Comparison of ENCODE assay signal across 14 mouse cellular contexts in genomic region chr8:83032800-83033199, GRCm38 (mm10).
DNase-seq lines count a peak whose midpoint lies in the region; ATAC-seq and TF ChIP-seq lines count a peak whose summit lies in the region.
"Had no signal": no experiment of that assay in that cellular context is flagged by ENCODE, and none has a peak within 500 bp of the region (broad histone marks: within the 10 kb centered on the region; RNA-seq: fewer than 3 reads in every experiment).

No protein-coding gene starts in this region.

- no peaks in the 10 kb centered on the region for H3K36me3 ChIP-seq in heart, postnatal 0 days (replicated peaks; ENCODE audit: control insufficient read depth, insufficient read depth, low read length)
- peaks cover 10% of the 10 kb centered on the region for H3K36me3 ChIP-seq in limb, embryonic 13.5 days
- peaks cover 14% of the 10 kb centered on the region for H3K36me3 ChIP-seq in limb, embryonic 10.5 days
- H3K36me3 ChIP-seq in limb, embryonic 15.5 days = no peaks in the 10 kb centered on the region
- H3K36me3 ChIP-seq: lung, embryonic 15.5 days had no signal

- no peaks in the 10 kb centered on the region for H3K27me3 ChIP-seq in heart, postnatal 0 days (ENCODE audit: control insufficient read depth, insufficient read depth, low read length)
- H3K27me3 ChIP-seq in limb, embryonic 13.5 days = no peaks in the 10 kb centered on the region
- no peaks in the 10 kb centered on the region for H3K27me3 ChIP-seq in limb, embryonic 10.5 days (ENCODE audit: low read depth, poor library complexity, severe bottlenecking)
- no peaks in the 10 kb centered on the region for H3K27me3 ChIP-seq in limb, embryonic 15.5 days
- H3K27me3 ChIP-seq: limb, embryonic 12.5 days; lung, embryonic 15.5 days had no signal

- no peak overlapping the region for H3K27ac ChIP-seq in heart, postnatal 0 days (ENCODE audit: low read depth)
- H3K27ac ChIP-seq in limb, embryonic 13.5 days = peak overlapping the region; percentile 3; the same call in 1 of the 2 replicates
- no peak overlapping the region for H3K27ac ChIP-seq in limb, embryonic 10.5 days
- H3K27ac ChIP-seq in cortical plate, adult 2 months (ENCODE audit: insufficient read depth, low read length) = peak overlapping the region; percentile 75; the same call in 1 of the 2 replicates
- H3K27ac ChIP-seq in limb, embryonic 15.5 days = no peak overlapping the region
- H3K27ac ChIP-seq: limb, embryonic 12.5 days; lung, embryonic 15.5 days had no signal

- TF ChIP-seq CTCF in heart, postnatal 0 days (IDR thresholded peaks at IDR 0.05; ENCODE audit: low read depth) = no peak
- TF ChIP-seq CTCF in cortical plate, adult 2 months (IDR thresholded peaks at IDR 0.05; ENCODE audit: extremely low read depth, insufficient read depth, low read length) = no peak

- no peak overlapping the region for H3K9ac ChIP-seq in heart, postnatal 0 days (replicated peaks; ENCODE audit: low read depth, low read length)
- H3K9ac ChIP-seq in limb, embryonic 13.5 days = no peak overlapping the region
- H3K9ac ChIP-seq in limb, embryonic 15.5 days = no peak overlapping the region
- H3K9ac ChIP-seq: limb, embryonic 12.5 days; lung, embryonic 15.5 days had no signal

- no peak for TF ChIP-seq POLR2A in cortical plate, adult 2 months (IDR thresholded peaks at IDR 0.05; ENCODE audit: extremely low read depth, insufficient read depth, low read length)

- 59% methylated on average over 6 of the region's 7 CpGs for WGBS in heart, postnatal 0 days
- 60% methylated on average over 7 of the region's 7 CpGs for WGBS in limb, embryonic 13.5 days
- 82% methylated on average over 7 of the region's 7 CpGs for WGBS in limb, embryonic 10.5 days
- 43% methylated on average over 5 of the region's 7 CpGs for WGBS in limb, embryonic 15.5 days

- H3K4me1 ChIP-seq in heart, postnatal 0 days (ENCODE audit: control insufficient read depth, insufficient read depth) = peaks cover 12% of the 10 kb centered on the region
- H3K4me1 ChIP-seq in limb, embryonic 13.5 days = no peaks in the 10 kb centered on the region
- H3K4me1 ChIP-seq in limb, embryonic 10.5 days = no peaks in the 10 kb centered on the region
- peaks cover 7% of the 10 kb centered on the region for H3K4me1 ChIP-seq in cortical plate, adult 2 months (ENCODE audit: control insufficient read depth, insufficient read depth, low read length)
- H3K4me1 ChIP-seq in limb, embryonic 15.5 days = no peaks in the 10 kb centered on the region
- H3K4me1 ChIP-seq: limb, embryonic 12.5 days; lung, embryonic 15.5 days had no signal

- TF ChIP-seq EP300 in heart, postnatal 0 days (IDR thresholded peaks at IDR 0.05; ENCODE audit: low read depth) = no peak

- intact Hi-C loops in heart, postnatal 36 days (cut with DNase I) = no loop called here

- DNase-seq in heart, postnatal 0 days (ENCODE audit: low spot score) = no peak
- no peak for DNase-seq in heart, postnatal 36 days
- no peak for DNase-seq in limb, embryonic 10.5 days (ENCODE audit: low spot score)
- no peak for DNase-seq in adrenal gland, postnatal 4 days (ENCODE audit: low spot score in 2 of 2)
- DNase-seq: cerebellum, postnatal 25 days; gastrocnemius, postnatal 36 days; kidney, postnatal 36 days; midbrain, embryonic 14.5 days; thymus, postnatal 36 days had no signal

- H3K9me3 ChIP-seq in heart, postnatal 0 days (replicated peaks; ENCODE audit: control insufficient read depth, low read length) = no peaks in the 10 kb centered on the region
- no peaks in the 10 kb centered on the region for H3K9me3 ChIP-seq in limb, embryonic 13.5 days
- no peaks in the 10 kb centered on the region for H3K9me3 ChIP-seq in limb, embryonic 10.5 days (replicated peaks)
- H3K9me3 ChIP-seq in limb, embryonic 15.5 days = no peaks in the 10 kb centered on the region
- H3K9me3 ChIP-seq: limb, embryonic 12.5 days; lung, embryonic 15.5 days had no signal

- peak; percentile 49 for ATAC-seq in heart, postnatal 0 days (ENCODE audit: insufficient read depth, low read depth)
- ATAC-seq in limb, embryonic 13.5 days (ENCODE audit: low FRiP score, low read depth) = peak; percentile 84
- peak; percentile 72; the same call in 1 of the 2 replicates for ATAC-seq in limb, embryonic 15.5 days (ENCODE audit: insufficient number of reproducible peaks, low FRiP score, low TSS enrichment, low read depth)

- no peak overlapping the region for H3K4me3 ChIP-seq in heart, postnatal 0 days (ENCODE audit: low read depth, low read length)
- no peak overlapping the region for H3K4me3 ChIP-seq in limb, embryonic 13.5 days
- H3K4me3 ChIP-seq in limb, embryonic 10.5 days = no peak overlapping the region
- no peak overlapping the region for H3K4me3 ChIP-seq in cortical plate, adult 2 months (ENCODE audit: insufficient read depth, low read length)
- H3K4me3 ChIP-seq in limb, embryonic 15.5 days = no peak overlapping the region
- H3K4me3 ChIP-seq: limb, embryonic 12.5 days; lung, embryonic 15.5 days had no signal

- H3K4me2 ChIP-seq in heart, postnatal 0 days (ENCODE audit: low read depth, low read length) = no peak overlapping the region
- H3K4me2 ChIP-seq in limb, embryonic 13.5 days (replicated peaks) = no peak overlapping the region; the same call in 1 of the 2 replicates
- H3K4me2 ChIP-seq in limb, embryonic 15.5 days = no peak overlapping the region
- H3K4me2 ChIP-seq: limb, embryonic 12.5 days; lung, embryonic 15.5 days had no signal

Comparison
In these comparisons a context has a peak if more than half of its experiments do, and no peak if none do; other contexts are left out.
1. H3K27ac ChIP-seq: peak in limb, embryonic 13.5 days (single experiment) and cortical plate, adult 2 months (single experiment); none in heart, postnatal 0 days (single experiment), limb, embryonic 10.5 days (single experiment) and limb, embryonic 15.5 days (single experiment).
2. Peak in every context shown above with its lines, with median percentiles within 50 percentile points of each other: ATAC-seq.